Mouse (Mus musculus): ENCODE data around the gene Tuba3a. TPM values are rescaled to one million over a fixed set of nuclear protein-coding genes. Genes with fewer than 3 reads are reported as not detected.

Gene Tuba3a
- 0.16 TPM in 1 of 2 replicates, not detected in the other for polyA plus RNA-seq (2015; fragmentation: Nextera tagmentation; extraction: Ambion mirVana)

DNA sequence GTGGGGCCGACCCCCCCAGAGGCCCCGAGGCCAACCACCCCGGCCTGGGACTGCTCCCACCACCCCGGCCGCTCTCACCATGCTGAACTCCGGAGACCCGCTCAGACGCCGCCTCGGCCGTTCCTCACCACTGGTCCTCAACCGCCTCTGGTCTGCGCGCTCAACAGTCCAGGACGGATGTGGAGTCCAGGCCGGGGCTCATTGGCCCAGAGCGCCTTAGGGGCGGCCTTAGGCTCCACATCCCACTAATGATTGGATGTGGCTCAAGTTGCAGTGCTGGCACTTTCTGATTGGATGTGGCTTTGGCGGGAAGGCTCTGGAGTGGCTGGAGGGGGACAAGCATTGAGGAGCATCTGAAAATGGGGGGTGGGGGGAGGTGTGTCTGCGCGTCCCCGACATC, at the start of gene Tuba3a:
Gene Tuba3a, minus strand, starts transcription at position 153 of the 400 bp plus-strand sequence.
- no peak for ATAC-seq (ENCODE audit: extremely low read depth, insufficient number of reproducible peaks, low FRiP score, low TSS enrichment)
- Histone ChIP-seq H3K27me3 (replicated peaks) (0 out of 2 replicates have a peak, but pooled peaks cover 6% of the 10 kb centered on the region), H3K4me2 (no peak within 1 kb of the TSS), H3K9ac (no peak within 1 kb of the TSS), H3K4me1 (no peaks in the 10 kb centered on the region), H3K27ac (replicated peaks) (no peak within 1 kb of the TSS), H3K4me3 (no peak within 1 kb of the TSS), H3K36me3 (no peaks in the 10 kb centered on the region), H3K9me3 (no peaks in the 10 kb centered on the region)
- 89% methylated on average over 22 of the region's 22 CpGs for WGBS

DNA sequence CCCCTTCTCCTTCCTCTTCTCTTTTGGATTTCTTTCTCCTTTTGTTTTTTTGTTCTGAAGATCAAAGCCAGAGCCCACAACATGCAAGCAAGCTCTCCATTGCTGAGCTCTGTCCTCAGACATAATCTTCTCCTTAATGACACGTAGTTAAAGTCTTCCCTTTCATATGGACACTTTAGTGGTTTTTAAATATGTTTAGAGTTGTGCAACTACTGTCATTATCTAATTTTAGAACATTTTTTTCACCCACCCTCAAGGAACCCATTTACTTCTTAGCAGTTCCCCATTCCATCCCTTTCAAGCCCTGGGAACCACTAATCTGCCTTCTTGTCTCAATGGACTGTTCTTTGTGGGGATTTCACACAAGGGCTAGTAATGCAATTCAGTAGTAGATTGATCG, 48.5 kb upstream of the Tuba3a start:
- H3K27ac ChIP-seq (replicated peaks), result no peak overlapping the region
- no peak for ATAC-seq (ENCODE audit: extremely low read depth, insufficient number of reproducible peaks, low FRiP score, low TSS enrichment)
- H3K4me1 ChIP-seq, result peaks cover 8% of the 10 kb centered on the region
- H3K4me3 ChIP-seq, result no peak overlapping the region
- no peak overlapping the region for H3K4me2 ChIP-seq
- H3K9ac ChIP-seq, result no peak overlapping the region
- 0 out of 2 replicates have a peak, but pooled peaks cover 3% of the 10 kb centered on the region for H3K27me3 ChIP-seq (replicated peaks)
- H3K9me3 ChIP-seq, result no peaks in the 10 kb centered on the region
- WGBS, result 76% methylated on average over 2 of the region's 2 CpGs
- no peaks in the 10 kb centered on the region for H3K36me3 ChIP-seq

DNA sequence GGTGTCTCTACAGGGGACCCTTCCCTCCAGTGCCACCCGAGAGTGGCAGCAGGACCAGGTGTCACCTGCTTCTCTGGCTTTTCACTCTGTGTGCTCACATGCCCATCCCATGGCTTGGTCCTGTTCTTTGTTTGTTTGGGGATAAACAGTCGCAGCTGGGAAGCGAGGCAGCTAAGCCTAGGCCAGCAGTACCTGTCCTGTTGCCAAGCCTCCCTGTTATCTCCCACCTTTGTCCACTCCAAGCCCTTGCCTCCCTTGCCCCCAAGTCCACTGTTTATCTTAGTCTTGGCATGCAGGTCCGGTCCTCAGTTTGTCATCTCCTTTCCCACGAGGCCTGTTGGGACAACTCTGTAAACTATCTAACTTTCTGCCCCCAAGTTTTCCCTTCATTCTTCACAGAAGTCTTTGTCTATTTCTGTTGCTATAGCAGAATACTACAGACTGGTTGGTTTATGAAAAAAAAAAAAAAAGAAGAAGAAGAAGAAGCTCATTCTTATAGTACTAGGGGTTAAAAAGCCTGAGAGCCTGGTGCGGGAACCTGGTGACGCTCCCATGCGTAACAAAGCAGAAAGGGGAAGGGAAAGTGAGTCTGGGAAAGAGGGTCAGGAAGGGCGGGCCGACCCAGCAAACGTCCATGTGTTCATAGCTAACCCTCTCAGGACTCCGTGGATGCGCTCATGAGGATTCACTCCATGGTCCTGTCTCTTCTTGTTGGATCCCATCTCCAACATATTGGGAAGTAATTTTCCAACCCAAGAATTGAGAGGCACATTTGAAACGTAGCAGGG, 47.5 kb upstream of the Tuba3a start:
- Histone ChIP-seq H3K9me3 (no peaks in the 10 kb centered on the region), H3K4me3 (no peak overlapping the region), H3K4me1 (peaks cover 8% of the 10 kb centered on the region), H3K27ac (replicated peaks) (no peak overlapping the region), H3K36me3 (no peaks in the 10 kb centered on the region), H3K4me2 (no peak overlapping the region), H3K27me3 (replicated peaks) (0 out of 2 replicates have a peak, but pooled peaks cover 3% of the 10 kb centered on the region), H3K9ac (no peak overlapping the region)
- 69% methylated on average over 14 of the region's 14 CpGs for WGBS
- no peak for ATAC-seq (ENCODE audit: extremely low read depth, insufficient number of reproducible peaks, low FRiP score, low TSS enrichment)

DNA sequence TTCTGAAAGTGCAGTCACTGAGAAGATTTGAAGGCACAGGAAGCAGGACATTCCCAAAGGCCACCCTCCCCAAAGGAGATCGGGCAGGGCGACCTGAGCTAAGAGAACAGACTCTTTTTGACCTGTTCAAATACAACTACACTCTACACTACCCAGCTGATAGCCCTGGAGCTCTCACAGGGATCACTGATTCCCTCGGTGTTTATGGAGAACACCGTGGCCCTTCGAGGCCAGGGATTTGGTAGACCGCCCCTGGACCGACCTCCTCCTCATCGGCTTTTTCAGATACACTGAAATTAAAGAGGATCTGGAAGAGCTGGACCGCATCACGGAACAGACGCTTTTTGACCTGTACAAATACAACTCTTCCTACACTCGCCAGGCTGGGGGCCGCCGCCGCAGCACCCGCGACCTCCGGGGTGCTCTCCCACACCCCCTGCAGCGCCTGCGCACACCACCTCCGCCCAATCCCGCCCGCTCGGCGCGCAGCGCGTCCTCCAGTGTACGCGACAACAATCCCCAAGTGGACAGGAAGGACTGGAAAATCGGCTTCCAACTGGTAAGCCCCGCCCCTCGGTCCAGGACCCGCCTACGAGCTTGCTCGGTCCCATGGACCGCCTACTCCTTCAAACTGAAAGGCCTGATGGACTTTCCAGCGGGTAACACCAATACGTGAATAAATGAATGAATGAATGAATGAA, 44.9 kb upstream of the Tuba3a start:
- Histone ChIP-seq H3K9me3 (no peaks in the 10 kb centered on the region), H3K36me3 (no peaks in the 10 kb centered on the region), H3K9ac (peak overlapping the region; percentile 84), H3K4me2 (peak overlapping the region; percentile 82), H3K4me1 (peaks cover 8% of the 10 kb centered on the region), H3K27ac (replicated peaks) (peak overlapping the region; percentile 25; the same call in 1 of the 2 replicates), H3K4me3 (peak overlapping the region; percentile 63), H3K27me3 (replicated peaks) (no peaks in the 10 kb centered on the region)
- WGBS, result 1% methylated on average over 39 of the region's 39 CpGs
- peak; percentile 69; the same call in 1 of the 2 replicates for ATAC-seq (ENCODE audit: extremely low read depth, insufficient number of reproducible peaks, low FRiP score, low TSS enrichment)

DNA sequence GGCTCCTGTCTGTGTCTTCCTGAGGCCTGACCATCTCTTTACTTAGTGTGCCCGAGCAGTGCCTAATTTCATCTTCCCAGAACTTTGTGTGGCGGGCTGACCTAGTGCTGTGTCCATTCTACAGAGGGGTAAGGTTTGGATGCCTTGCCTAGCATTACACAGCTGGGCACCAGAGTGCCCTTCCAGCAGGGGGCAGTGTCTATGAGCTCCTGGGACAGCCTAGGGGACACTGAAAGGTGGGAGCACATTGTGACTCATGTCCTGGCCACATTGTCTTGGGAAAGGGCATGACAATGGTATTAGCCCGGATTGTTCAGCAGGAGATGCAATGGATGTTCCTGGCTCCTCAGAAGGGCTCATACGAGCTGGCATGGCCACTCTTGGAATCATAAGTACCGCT, 42.4 kb upstream of the Tuba3a start:
- H3K27ac ChIP-seq (replicated peaks), result no peak overlapping the region
- ATAC-seq (ENCODE audit: extremely low read depth, insufficient number of reproducible peaks, low FRiP score, low TSS enrichment), result no peak
- H3K9me3 ChIP-seq, result no peaks in the 10 kb centered on the region
- peaks cover 15% of the 10 kb centered on the region for H3K4me1 ChIP-seq
- H3K27me3 ChIP-seq (replicated peaks), result peaks cover 7% of the 10 kb centered on the region
- WGBS, result 83% methylated on average over 5 of the region's 5 CpGs
- H3K36me3 ChIP-seq, result no peaks in the 10 kb centered on the region
- H3K4me2 ChIP-seq, result no peak overlapping the region
- no peak overlapping the region for H3K9ac ChIP-seq
- H3K4me3 ChIP-seq, result no peak overlapping the region

DNA sequence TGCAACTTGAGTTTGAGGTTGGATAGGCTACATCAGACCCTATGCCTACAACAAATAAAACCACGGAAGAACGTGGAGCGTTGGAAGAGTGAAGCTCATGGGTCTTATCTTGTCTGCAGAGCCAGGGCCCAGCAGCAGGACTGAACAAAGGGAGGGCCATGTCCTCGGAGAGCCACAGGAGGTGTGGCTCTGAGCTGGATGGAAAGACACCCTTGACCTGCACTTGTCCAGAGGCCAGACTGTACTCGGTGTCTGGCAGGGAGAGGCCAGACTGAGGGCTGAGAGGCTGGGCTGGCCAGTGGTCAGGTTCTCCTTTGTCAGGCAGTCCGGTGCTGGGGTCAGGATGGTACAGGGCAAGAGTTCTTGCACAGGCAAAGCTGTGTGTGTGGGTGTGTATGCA, 39.5 kb upstream of the Tuba3a start:
- Histone ChIP-seq H3K27me3 (replicated peaks) (peaks cover 36% of the 10 kb centered on the region), H3K4me3 (no peak overlapping the region), H3K27ac (replicated peaks) (no peak overlapping the region), H3K36me3 (no peaks in the 10 kb centered on the region), H3K4me2 (no peak overlapping the region), H3K9me3 (no peaks in the 10 kb centered on the region), H3K9ac (no peak overlapping the region), H3K4me1 (peaks cover 21% of the 10 kb centered on the region)
- ATAC-seq (ENCODE audit: extremely low read depth, insufficient number of reproducible peaks, low FRiP score, low TSS enrichment), result no peak
- WGBS, result 23% methylated on average over 6 of the region's 6 CpGs

DNA sequence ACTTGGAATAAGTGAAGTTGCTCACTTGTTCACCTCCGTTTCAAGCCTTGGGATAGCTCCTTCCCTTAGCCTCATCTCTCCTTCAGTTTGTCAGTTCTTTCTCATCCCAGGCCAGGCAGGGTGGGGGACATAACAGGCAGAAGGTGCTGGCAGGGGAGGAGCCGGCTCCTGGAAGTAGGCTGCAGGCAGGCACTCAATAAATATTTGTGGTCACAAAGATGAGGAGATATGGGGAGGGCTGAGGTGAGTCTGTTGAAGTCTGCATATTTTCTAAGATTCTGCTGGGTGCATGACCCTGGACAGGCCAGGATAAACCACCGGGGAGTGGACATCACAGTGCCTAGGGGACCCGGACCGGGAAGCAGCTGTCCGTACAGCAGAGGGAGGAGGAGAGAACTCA, 37.7 kb upstream of the Tuba3a start:
- Histone ChIP-seq H3K27me3 (replicated peaks) (peaks cover 53% of the 10 kb centered on the region), H3K36me3 (no peaks in the 10 kb centered on the region), H3K27ac (replicated peaks) (no peak overlapping the region), H3K4me3 (no peak overlapping the region), H3K4me2 (no peak overlapping the region), H3K9me3 (no peaks in the 10 kb centered on the region), H3K4me1 (peaks cover 16% of the 10 kb centered on the region), H3K9ac (no peak overlapping the region)
- no peak for ATAC-seq (ENCODE audit: extremely low read depth, insufficient number of reproducible peaks, low FRiP score, low TSS enrichment)
- whole genome bisulfite sequencing, result 70% methylated on average over 6 of the region's 6 CpGs

DNA sequence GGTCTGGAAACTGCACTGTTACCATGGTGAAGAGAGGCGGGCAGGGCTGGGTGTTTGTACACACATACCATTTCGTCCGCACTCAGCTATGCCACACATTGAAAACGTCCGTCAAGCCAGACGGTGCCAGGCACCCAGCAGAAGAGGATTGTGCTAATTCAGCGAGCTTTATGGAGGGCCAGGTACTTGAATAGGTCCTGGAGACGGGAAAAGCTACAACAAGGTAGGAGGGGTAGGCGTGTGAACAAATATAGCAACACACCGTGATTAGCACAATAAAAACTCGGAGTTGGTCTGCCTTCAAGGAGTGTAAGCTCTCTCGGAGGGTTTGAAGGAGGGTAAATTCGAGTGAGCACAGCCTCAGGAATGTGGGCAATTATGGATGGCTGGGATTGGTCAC, 37.0 kb upstream of the Tuba3a start:
- ATAC-seq (ENCODE audit: extremely low read depth, insufficient number of reproducible peaks, low FRiP score, low TSS enrichment), result no peak
- peaks cover 16% of the 10 kb centered on the region for H3K4me1 ChIP-seq
- H3K27ac ChIP-seq (replicated peaks), result no peak overlapping the region
- H3K4me2 ChIP-seq, result no peak overlapping the region
- 50% methylated on average over 13 of the region's 13 CpGs for WGBS
- H3K27me3 ChIP-seq (replicated peaks), result peaks cover 56% of the 10 kb centered on the region
- H3K36me3 ChIP-seq, result no peaks in the 10 kb centered on the region
- no peaks in the 10 kb centered on the region for H3K9me3 ChIP-seq
- H3K4me3 ChIP-seq, result no peak overlapping the region
- H3K9ac ChIP-seq, result no peak overlapping the region

DNA sequence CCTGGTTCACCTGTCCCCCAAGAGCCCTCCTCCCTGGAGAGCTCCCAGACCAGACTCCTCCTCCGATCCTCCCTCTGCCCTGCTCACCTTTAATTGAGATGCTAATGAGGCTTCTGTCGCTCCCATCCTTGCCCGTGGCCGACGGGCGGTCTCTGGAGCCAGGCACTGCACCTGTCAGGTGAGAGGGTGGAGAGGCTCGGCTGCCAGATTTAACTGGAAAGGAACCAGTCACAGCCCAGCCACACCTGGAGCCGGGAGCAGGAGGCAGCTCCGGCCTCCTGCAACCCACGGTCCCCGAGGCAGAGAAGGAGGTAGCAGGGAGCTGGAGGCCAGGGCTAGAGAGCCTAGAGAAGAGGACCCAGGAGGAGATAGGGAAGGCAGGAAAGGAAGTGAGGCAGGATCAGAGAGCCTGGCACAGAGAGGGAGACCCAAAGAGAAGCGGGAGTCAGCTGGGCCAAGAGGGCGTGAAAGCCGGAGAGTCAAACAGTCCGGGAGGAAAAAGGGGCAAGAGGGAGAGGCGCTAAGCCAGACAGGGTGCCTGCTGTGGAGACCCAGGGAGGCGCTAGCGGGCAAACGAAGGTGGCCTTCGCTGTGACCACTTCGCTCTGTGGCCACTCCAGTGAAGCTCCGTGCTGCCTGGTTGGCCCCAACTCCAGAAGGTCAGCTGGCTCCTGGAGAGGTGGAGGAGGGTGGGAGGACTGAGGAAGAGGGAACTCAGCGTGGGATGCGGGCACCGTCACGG, 35.4 kb upstream of the Tuba3a start:
- Histone ChIP-seq H3K4me2 (peak overlapping the region; percentile 41), H3K4me1 (peaks cover 24% of the 10 kb centered on the region), H3K9me3 (no peaks in the 10 kb centered on the region), H3K4me3 (0 out of 2 replicates have a peak overlapping the region, but pooled peaks have one; percentile 4), H3K27ac (replicated peaks) (no peak overlapping the region), H3K27me3 (replicated peaks) (peaks cover 56% of the 10 kb centered on the region), H3K36me3 (no peaks in the 10 kb centered on the region), H3K9ac (peak overlapping the region; percentile 50; the same call in 1 of the 2 replicates)
- 9% methylated on average over 26 of the region's 26 CpGs for WGBS
- no peak for ATAC-seq (ENCODE audit: extremely low read depth, insufficient number of reproducible peaks, low FRiP score, low TSS enrichment)

DNA sequence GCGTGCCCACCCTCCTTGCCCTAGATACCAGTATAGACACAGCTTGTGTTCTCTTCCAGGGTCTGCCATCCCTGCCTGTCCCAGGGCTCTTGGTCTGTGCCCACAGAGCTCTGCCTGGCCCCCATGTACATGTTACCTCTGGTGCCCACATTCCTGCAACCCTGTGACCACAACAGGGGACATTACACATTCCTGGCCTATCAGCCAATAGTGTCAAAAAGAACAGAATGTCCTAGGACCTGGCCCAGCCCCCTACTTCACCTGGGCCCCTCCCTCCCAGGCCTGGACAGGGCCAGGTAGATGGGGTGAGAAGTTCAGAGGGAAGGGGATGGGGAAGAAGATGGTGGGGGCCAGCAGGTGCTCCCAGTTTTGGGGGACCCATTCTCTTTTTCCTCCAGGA, 34.5 kb upstream of the Tuba3a start, which contains the start of gene Scnn1a:
Gene Scnn1a, plus strand, starts transcription at position 337 of the 400 bp plus-strand sequence.
- Histone ChIP-seq H3K4me1 (peaks cover 21% of the 10 kb centered on the region), H3K27ac (replicated peaks) (no peak within 1 kb of the TSS), H3K36me3 (no peaks in the 10 kb centered on the region), H3K4me2 (peak within 1 kb of the TSS; percentile 41), H3K4me3 (0 out of 2 replicates have a peak within 1 kb of the TSS, but pooled peaks have one; percentile 4), H3K9ac (peak within 1 kb of the TSS; percentile 50; the same call in 1 of the 2 replicates), H3K9me3 (no peaks in the 10 kb centered on the region), H3K27me3 (replicated peaks) (peaks cover 56% of the 10 kb centered on the region)
- no peak for ATAC-seq (ENCODE audit: extremely low read depth, insufficient number of reproducible peaks, low FRiP score, low TSS enrichment)
- WGBS, result 82% methylated on average over 1 of the region's 1 CpGs

DNA sequence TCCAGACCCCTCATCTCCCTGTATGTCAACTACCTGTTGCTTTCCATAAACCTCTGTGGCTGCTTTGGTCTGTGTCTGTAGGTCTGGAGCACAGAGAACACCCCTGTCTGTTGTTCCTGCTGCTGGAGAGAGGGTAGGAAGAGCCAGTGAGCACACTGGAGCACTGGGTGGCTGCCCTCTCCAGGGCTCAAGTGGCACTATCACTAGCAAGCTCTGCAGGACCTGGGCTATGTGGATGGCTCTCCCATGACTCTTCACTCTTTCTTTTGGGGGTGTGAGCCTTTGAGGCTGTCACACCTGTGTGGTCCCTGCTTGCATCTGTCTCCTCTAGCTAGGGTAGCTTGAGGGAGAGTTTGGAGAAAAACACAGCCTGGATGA, 34.1 kb upstream of the Tuba3a start:
- peaks cover 56% of the 10 kb centered on the region for H3K27me3 ChIP-seq (replicated peaks)
- no peak overlapping the region for H3K27ac ChIP-seq (replicated peaks)
- ATAC-seq (ENCODE audit: extremely low read depth, insufficient number of reproducible peaks, low FRiP score, low TSS enrichment), result no peak
- H3K4me3 ChIP-seq, result no peak overlapping the region
- H3K4me1 ChIP-seq, result peaks cover 17% of the 10 kb centered on the region
- H3K9me3 ChIP-seq, result no peaks in the 10 kb centered on the region
- H3K9ac ChIP-seq, result no peak overlapping the region
- H3K36me3 ChIP-seq, result no peaks in the 10 kb centered on the region
- no peak overlapping the region for H3K4me2 ChIP-seq
